Mouse (Mus musculus): ENCODE results near the gene Patj.

Patj gene

GRCm38 (mm10) chr4:98511296-98511695 is 115.7 kb downstream of the Patj start:
- peak; percentile 59 for DNase-seq (ENCODE audit: low spot score)

DNA sequence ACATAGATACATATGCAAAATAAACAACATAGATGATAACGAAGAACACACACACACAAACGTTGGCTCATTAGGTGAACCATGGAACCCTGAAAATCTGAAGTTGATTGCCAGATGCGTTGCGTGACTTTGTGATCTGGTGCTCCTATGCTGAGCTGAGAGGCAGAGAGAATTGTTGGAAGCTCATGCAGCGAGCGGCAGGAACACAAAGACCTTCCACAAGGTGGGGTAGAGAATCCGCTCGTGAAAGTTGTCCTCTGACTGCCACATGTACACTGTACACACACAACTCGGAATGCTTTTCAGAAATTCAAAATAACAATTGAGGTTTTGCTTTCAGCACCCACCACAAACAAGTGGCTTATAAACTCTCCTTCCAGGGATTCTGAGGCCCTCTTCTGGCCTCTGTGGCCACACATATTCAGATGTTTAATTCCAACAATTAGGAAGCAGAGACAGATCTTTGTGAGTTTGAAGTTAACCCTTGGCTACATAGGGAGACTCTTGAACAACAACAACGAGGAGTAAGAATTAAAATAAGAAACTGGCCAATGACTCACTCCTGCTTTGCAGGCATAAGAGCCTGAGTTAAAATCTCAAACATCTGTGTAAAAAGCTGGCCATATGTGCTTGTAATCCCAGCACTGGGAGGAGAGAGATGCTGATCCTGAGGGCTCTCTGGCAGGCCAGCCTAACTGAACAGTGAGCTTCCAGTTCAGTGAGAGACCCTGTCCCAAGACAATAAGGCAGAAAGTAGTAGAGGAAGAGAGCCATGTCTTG is 116.6 kb downstream of the Patj start:
- no peak for DNase-seq (ENCODE audit: low spot score)

DNA sequence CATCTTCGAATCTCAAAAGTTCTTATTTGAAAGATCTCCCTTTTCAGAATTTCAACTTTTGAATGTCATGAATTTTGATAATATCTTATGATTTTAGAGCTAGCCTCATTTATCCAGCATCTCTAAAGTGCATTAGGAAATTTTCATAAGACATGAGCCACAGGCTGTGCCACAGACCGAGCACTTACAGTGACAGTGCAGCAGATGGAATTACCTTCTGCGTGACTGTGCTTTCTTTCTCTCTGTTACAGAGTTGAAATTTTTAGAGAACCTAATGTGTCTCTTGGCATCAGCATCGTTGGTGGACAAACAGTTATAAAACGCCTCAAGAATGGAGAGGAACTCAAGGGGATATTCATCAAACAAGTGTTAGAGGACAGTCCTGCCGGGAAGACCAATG is 124.9 kb downstream of the Patj start:
- no peak for DNase-seq (ENCODE audit: low spot score)

DNA sequence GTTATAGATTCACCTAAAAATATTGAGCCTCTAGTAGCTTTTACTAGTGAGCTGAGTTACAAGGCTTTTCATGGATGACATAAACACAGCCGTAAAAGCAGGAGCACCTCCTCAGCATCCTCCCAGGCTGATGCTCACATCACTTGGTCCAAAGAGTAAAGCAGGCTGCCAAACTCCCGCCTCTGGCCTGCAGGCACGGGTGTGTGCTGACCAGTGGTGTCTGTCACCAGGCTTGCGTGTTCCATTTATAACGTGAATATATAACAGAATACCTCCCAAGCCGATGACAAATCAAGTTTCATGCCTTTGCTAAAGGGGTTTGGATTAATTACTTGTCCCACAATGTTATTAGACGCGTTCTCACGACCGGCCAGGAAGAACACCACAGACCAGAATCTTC is 128.9 kb downstream of the Patj start:
- no peak for DNase-seq (ENCODE audit: low spot score)

GRCm38 (mm10) chr4:98535446-98535845 is 139.9 kb downstream of the Patj start:
- DNase-seq (ENCODE audit: low spot score): no peak

DNA sequence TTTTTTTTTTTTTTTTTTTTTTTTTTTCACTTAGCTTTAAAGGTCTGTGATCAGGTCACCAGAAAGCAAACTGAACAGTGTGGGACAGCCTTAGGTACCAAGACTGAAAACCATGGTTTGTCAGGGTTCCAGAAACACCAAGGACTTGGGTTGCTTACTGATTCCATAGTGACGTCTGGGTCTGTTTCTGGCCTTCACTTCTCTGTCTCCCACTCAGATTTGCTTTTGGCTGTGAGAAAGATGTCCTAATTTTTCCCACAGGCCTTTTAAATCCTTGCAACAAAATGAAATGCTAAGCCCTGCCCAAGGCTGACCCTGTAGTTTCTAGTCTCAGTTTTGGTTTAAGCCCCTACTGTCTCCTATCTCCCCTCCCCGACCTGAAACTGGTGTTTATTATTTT is 146.0 kb downstream of the Patj start:
- no peak for DNase-seq (ENCODE audit: low spot score)

GRCm38 (mm10) chr4:98543001-98543400 is 147.4 kb downstream of the Patj start:
- no peak for DNase-seq (ENCODE audit: low spot score)

DNA sequence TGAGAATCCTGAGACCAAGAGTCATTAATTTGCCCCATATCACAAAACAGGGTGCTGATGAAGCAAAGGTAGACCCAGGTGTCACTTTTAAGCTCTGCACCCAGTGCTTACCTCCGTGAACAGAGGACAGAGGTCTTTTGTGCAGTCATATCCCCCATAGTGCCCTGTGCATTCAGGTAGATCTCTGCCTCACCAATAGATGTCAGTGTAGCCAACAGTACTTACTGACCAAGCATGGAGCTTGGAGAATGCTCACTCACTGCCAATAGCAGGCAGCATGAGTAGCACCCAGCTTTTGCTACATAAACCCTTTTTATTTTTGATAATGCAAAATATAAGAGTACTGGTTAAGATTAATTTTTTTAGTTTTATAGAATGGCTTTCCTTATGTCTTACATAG is 149.8 kb downstream of the Patj start:
- peak; percentile 14 for DNase-seq (ENCODE audit: low spot score)

- no peak for DNase-seq (ENCODE audit: low spot score)
These were observed 151.0 kb downstream of the Patj start for GRCm38 (mm10) chr4:98546456-98547176.

DNA sequence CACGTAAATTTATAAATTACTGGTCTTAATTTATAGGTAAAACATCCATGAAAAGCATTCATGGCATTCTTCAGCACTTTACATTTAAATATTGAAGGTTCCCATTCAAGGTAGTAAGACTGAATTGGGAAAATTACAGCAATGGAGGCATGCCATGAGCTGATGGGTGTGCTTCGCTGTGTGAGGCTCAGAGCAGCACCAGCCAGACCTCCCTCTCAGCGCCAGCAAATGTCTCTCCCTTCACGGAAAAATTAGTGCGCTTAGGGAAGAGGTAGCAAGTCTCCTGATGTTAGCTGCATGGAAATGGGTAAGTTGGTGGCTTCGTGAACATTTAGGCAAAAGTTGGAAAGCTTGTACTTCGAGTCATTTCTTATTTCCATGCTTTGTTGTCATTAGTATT is 153.9 kb downstream of the Patj start:
- DNase-seq (ENCODE audit: low spot score): no peak

DNA sequence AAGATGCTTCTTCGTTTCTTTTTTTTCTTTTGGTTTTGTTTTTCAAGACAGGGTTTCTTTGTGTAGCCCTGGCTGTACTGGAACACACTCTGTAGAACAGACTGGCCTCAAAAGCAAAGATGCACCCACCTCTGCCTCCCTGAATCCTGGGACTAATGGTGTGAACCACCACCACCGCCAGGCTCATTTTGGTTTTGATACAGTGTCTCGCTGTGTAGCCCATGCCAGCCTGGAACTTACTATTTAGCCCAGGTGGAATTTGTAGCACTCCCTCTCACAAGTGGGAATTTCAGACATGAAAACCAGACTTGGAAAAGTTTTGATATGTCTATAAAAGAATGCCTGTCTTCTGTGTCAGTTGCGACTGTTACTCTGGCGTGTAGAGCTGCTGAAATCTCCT is 154.5 kb downstream of the Patj start:
- no peak for DNase-seq (ENCODE audit: low spot score)

- no peak for DNase-seq (ENCODE audit: low spot score)
These were observed 160.1 kb downstream of the Patj start for GRCm38 (mm10) chr4:98555666-98556065.

- no peak for DNase-seq (ENCODE audit: low spot score)
These were observed 160.9 kb downstream of the Patj start for GRCm38 (mm10) chr4:98556449-98556848.

GRCm38 (mm10) chr4:98557192-98557591 is 161.6 kb downstream of the Patj start:
- peak; percentile 17 for DNase-seq (ENCODE audit: low spot score)

DNA sequence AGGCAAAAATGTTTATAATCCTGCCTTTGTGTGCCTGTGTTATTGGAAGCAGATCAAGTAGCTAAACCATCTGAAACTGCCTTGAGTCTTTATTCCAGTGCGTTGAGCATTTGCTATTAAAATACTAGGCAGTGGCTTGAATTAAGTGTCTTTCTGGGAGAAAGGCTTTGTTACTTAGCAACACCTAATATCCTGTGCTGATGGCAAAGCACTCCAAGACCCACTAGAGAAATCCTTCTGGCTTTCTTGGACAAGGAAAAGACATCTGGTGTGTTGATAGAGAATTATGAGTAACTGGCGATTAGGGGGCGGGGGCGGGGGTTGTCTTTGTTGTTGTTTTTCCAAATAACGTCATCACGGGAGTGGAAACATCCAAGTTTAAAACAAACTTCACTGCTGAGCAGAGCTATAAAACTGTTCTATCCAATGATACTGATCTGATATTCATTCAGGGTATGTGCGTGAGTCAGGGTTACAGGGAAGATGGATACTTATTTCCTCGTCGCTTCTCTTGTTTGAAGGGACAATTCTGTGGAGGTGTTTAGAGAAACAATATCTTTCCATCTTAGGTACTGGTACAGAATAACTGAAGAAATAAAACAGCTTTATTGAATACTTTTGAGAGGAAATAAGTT is 164.7 kb downstream of the Patj start:
- no peak for DNase-seq (ENCODE audit: low spot score)

- no peak for DNase-seq (ENCODE audit: low spot score)
These were observed 167.5 kb downstream of the Patj start for GRCm38 (mm10) chr4:98563082-98563481.

DNA sequence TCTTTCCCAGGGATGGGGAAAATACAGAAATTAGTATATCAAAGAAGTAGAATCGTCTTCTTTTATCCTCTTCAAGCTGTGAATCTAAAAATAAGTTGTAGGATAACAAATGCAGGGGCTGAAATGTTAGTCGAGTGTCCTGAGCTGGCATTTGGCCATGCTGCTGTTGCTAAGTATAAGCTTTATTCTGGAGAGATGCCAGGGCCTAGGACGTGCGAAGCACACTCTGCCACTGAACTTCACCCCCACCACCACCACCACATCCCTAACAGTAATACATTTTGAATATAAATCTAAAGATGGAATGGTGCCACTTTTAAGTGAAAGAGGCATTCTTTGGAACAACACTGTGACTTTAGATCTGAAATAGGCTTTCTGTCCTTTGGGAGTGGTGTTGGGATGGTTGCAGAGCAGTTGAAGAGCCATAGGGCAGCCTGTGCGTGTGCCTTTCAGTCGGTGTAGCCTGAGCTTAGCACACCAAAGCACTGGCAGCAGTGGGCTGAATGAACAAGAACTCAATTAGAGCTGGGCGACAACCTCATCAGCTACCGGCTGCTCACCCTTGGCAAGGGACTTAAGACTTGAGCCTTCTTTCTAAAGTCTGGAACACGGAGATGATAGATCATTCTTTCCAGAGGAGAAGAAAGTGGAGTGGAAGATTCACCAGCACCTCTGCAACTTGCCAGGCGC is 168.1 kb downstream of the Patj start:
- peak; percentile 10 for DNase-seq (ENCODE audit: low spot score)

GRCm38 (mm10) chr4:98564196-98564865 is 168.7 kb downstream of the Patj start:
- DNase-seq (ENCODE audit: low spot score): no peak

DNA sequence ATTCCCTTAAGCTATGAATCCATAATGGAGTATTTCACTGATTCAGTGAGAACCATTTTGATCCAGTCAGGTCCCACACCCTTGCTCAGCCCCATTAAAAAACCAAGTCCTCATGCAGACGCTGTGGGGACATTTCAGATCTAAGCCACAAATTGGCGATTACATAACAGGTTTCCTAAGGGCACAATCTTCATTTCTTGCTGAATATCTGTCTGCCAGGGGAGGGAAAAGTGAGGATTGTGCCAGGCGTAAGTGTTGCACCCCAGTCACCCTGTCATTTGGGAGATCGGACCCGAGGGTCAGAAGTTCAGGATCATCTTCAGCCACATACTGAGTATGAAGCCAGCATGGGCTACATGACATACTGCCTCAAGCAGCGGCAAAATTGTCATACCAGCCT is 171.2 kb downstream of the Patj start:
- DNase-seq (ENCODE audit: low spot score): no peak

DNA sequence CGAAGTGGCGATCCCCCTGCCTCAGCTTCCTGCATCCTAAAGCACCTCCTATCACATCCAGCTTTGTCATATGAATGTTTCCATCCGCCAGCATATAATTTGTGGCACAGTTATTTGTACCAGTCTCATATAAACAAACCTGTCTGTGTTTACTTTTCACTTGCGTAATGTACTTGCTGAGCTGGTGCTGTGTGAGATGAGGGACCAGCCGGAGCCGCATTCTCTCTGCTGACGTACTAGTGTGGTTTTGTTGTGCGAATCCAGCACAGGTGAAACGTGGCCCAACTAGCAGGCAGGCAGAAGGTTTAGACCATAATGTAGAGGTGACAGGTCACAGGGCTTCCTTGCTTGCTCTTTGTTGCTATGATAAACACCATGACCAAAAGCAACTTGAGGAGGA is 171.9 kb downstream of the Patj start:
- DNase-seq (ENCODE audit: low spot score): peak; percentile 12

DNA sequence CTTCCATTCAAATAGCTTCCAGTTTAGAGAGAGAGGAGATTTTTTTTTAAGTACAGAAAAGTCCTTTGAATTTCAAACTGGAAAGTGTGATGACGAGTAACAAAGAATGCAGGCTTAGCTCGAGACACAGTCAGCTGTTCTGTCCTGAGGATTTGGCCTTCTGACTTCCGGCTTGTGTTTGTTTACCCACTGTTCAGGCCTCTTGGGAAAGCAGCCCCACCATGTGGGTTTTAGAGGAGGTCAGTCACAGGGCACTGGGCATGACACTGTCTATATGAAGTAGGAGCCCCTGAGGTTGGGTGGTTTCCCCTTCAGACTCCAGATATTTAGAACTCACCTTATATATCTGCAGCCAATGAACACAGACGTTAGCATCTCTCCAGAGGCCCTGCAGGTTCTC is 174.3 kb downstream of the Patj start:
- no peak for DNase-seq (ENCODE audit: low spot score)

GRCm38 (mm10) chr4:98577275-98577674 is 181.7 kb downstream of the Patj start:
- DNase-seq (ENCODE audit: low spot score): no peak

Data from urinary bladder, postnatal 14 days (tissue).